Mouse (Mus musculus) left cerebral cortex, adult 6 months (tissue): ENCODE measurements around the gene Rbm6. TPM values are rescaled to one million over a fixed set of nuclear protein-coding genes. Genes with fewer than 3 reads are reported as not detected.

Experiments
- long read RNA-seq, 2 experiments: library from polyadenylated mRNA; unstranded; transcript quantifications; one replicate each; pipeline ENCODE4 v2.0.0; 2019 to 2020
- polyA plus RNA-seq: library from polyadenylated mRNA; unstranded; fragments of <200 nt; fragmentation: Nextera tagmentation; gene quantifications from 2 replicates; pipeline ENCODE4 v1.2.3, GENCODE M21; 2021

Rbm6 gene
- polyA plus RNA-seq = 16.6 and 21.4 TPM in 2 replicates
- long read RNA-seq, experiment 1, full-length matches to known transcripts = 22 of 83 reads
- long read RNA-seq, experiment 1, partial matches to known transcripts = 26 of 83 reads
- long read RNA-seq, experiment 1, other reads (novel, unspliced or antisense) = 35 of 83 reads
- long read RNA-seq, experiment 2, partial matches to known transcripts = 24 of 28 reads
- long read RNA-seq, experiment 2, other reads (novel, unspliced or antisense) = 2 of 28 reads

GRCm38 (mm10) chr9:107873137-107873536 is at the start of gene Rbm6:
TSS of gene Rbm6 (minus strand) at chr9:107873237.

GRCm38 (mm10) chr9:107906252-107906966 is 33.4 kb upstream of the Rbm6 start, which contains the start of gene Mst1r:
TSS of gene Mst1r (plus strand) at chr9:107906873.

GRCm38 (mm10) chr9:107887804-107888266 is 14.8 kb upstream of the Rbm6 start, which contains the start of gene Mon1a:
TSS of gene Mon1a (plus strand) at chr9:107888151.

GRCm38 (mm10) chr9:107770374-107771290 is 102.4 kb downstream of the Rbm6 start, which contains the start of gene Rbm5:
TSS of gene Rbm5 (minus strand) at chr9:107770996.

Other genes with a start within 250 kb of the Rbm6 start
- 38.9 and 84.2 TPM in 2 replicates for gene Gnai2, start 237.9 kb downstream of the Rbm6 start, polyA plus RNA-seq
- 41.4 and 55.2 TPM in 2 replicates for gene Slc38a3, start 203.7 kb downstream of the Rbm6 start, polyA plus RNA-seq
- gene Gnat1, start 193.5 kb downstream of the Rbm6 start, polyA plus RNA-seq = 10.7 and 19.3 TPM in 2 replicates
- 1.1 and 5.3 TPM in 2 replicates for gene Sema3f, start 162.8 kb downstream of the Rbm6 start, polyA plus RNA-seq
- gene Rbm5, start 102.2 kb downstream of the Rbm6 start, polyA plus RNA-seq = 33.3 and 36.9 TPM in 2 replicates
- gene Mon1a, start 14.9 kb upstream of the Rbm6 start, polyA plus RNA-seq = 22.8 and 23.6 TPM in 2 replicates
- gene Mst1r, start 33.6 kb upstream of the Rbm6 start, polyA plus RNA-seq = 0.36 and 0.51 TPM in 2 replicates
- not detected in 2 replicates for gene Actl11, start 55.2 kb upstream of the Rbm6 start, polyA plus RNA-seq
- 185 and 236 TPM in 2 replicates for gene Camkv, start 62.4 kb upstream of the Rbm6 start, polyA plus RNA-seq
- 2.8 and 3.7 TPM in 2 replicates for gene Traip, start 76.9 kb upstream of the Rbm6 start, polyA plus RNA-seq
- 2.5 and 2.9 TPM in 2 replicates for gene Uba7, start 102.3 kb upstream of the Rbm6 start, polyA plus RNA-seq
- gene Gm20661, start 109.8 kb upstream of the Rbm6 start, polyA plus RNA-seq = not detected in 2 replicates
- 3.0 and 3.6 TPM in 2 replicates for gene Inka1, start 112.6 kb upstream of the Rbm6 start, polyA plus RNA-seq
- gene Cdhr4, start 119.3 kb upstream of the Rbm6 start, polyA plus RNA-seq = 1.6 and 2.5 TPM in 2 replicates
- 0.90 TPM in 1 of 2 replicates, not detected in the other for gene Gm20662, start 123.1 kb upstream of the Rbm6 start, polyA plus RNA-seq
- 25.2 and 60.2 TPM in 2 replicates for gene Ip6k1, start 129.3 kb upstream of the Rbm6 start, polyA plus RNA-seq
- gene Gmppb, start 176.0 kb upstream of the Rbm6 start, polyA plus RNA-seq = 18.1 and 40.5 TPM in 2 replicates
- gene Amigo3, start 179.9 kb upstream of the Rbm6 start, polyA plus RNA-seq = 0.34 and 0.49 TPM in 2 replicates
- gene Mst1, start 207.2 kb upstream of the Rbm6 start, polyA plus RNA-seq = not detected in 2 replicates
- 20.6 and 25.3 TPM in 2 replicates for gene Rnf123, start 210.1 kb upstream of the Rbm6 start, polyA plus RNA-seq
- gene Apeh, start 221.4 kb upstream of the Rbm6 start, polyA plus RNA-seq = 8.8 and 9.9 TPM in 2 replicates